Mouse (Mus musculus) cerebellum, adult 2 months (tissue): ENCODE measurements at regions not wholly inside any gene's neighbourhood (a gene's known extent, or its start where the extent isn't known, plus 50 kb on each side); places are given as distances from the start of the nearest gene placed in this dataset.

Experiments
- DNase-seq, 2 experiments: peaks; one replicate each; pipeline ENCODE4 v3.0.0; 2021
- H3K27ac ChIP-seq: fragments of 200-500 bp; 2 replicates; pipeline ENCODE4 v1.5.1; 2012; ENCODE audit warnings: low read length, control low read depth, inconsistent platforms; ENCODE audit not compliant: insufficient read depth
- H3K27me3 ChIP-seq: fragments of 200-500 bp; 2 replicates; pipeline ENCODE4 v1.6.1; 2012; ENCODE audit warnings: inconsistent platforms, mild to moderate bottlenecking, low read length, moderate library complexity; ENCODE audit not compliant: control insufficient read depth, insufficient read depth
- H3K4me1 ChIP-seq: fragments of 200-500 bp; 2 replicates; pipeline ENCODE4 v1.6.1; 2011; ENCODE audit warnings: low read length; ENCODE audit not compliant: control insufficient read depth, insufficient read depth
- H3K4me3 ChIP-seq: fragments of 200-500 bp; replicated peaks from 2 replicates; pipeline ENCODE3; 2011; ENCODE audit warnings: mild to moderate bottlenecking, low read depth, low read length, control low read depth; ENCODE audit not compliant: insufficient read depth
- CTCF ChIP-seq: fragments of 200-500 bp; IDR thresholded peaks from 2 replicates; pipeline ENCODE4 v1.5.1; 2011; ENCODE audit warnings: low read depth, mild to moderate bottlenecking, control low read depth, low read length, moderate library complexity, borderline replicate concordance; ENCODE audit not compliant: insufficient read depth
- POLR2A ChIP-seq: fragments of 200-500 bp; IDR thresholded peaks from 2 replicates; pipeline ENCODE4 v1.6.1; 2011; ENCODE audit warnings: low read length, control low read depth, borderline replicate concordance; ENCODE audit not compliant: insufficient read depth
- WGBS: fragments of 180-500 bp; shearing (Covaris S2); methylation state at CpG from one replicate; pipeline ENCODE4 v1.1.7; 2018; 5-methylcytosine and 5-hydroxymethylcytosine counted together

- 9% methylated on average over 6 of the region's 6 CpGs for WGBS
- peak; percentile 77 to 88 for DNase-seq
- H3K4me3 ChIP-seq = no peak overlapping the region
- H3K4me1 ChIP-seq = peaks cover 6% of the 10 kb centered on the region
- TF ChIP-seq POLR2A (no peak), CTCF (no peak)
- no peak overlapping the region for H3K27ac ChIP-seq
- no peaks in the 10 kb centered on the region for H3K27me3 ChIP-seq
These were observed 59.9 kb upstream of the Krr1 start for GRCm38 (mm10) chr10:111912561-111912960.

- Histone ChIP-seq H3K27ac (no peak overlapping the region), H3K27me3 (no peaks in the 10 kb centered on the region), H3K4me1 (peaks cover 6% of the 10 kb centered on the region), H3K4me3 (no peak overlapping the region)
- no peak for DNase-seq
- TF ChIP-seq POLR2A (no peak), CTCF (no peak)
- WGBS = 61% methylated on average over 20 of the region's 20 CpGs
These were observed 59.2 kb upstream of the Krr1 start for GRCm38 (mm10) chr10:111913066-111913785.

GRCm38 (mm10) chr10:111914231-111914630, 58.2 kb upstream of the Krr1 start:
- Histone ChIP-seq H3K27me3 (no peaks in the 10 kb centered on the region), H3K27ac (no peak overlapping the region), H3K4me1 (peaks cover 6% of the 10 kb centered on the region), H3K4me3 (no peak overlapping the region)
- 97% methylated on average over 4 of the region's 4 CpGs for WGBS
- no peak for DNase-seq
- no peak for TF ChIP-seq CTCF
- TF ChIP-seq POLR2A = no peak

GRCm38 (mm10) chr10:111918071-111918507, 54.4 kb upstream of the Krr1 start:
- Histone ChIP-seq H3K4me3 (no peak overlapping the region), H3K27ac (no peak overlapping the region), H3K4me1 (peaks cover 2% of the 10 kb centered on the region), H3K27me3 (no peaks in the 10 kb centered on the region)
- 70% methylated on average over 3 of the region's 3 CpGs for WGBS
- no peak for DNase-seq
- TF ChIP-seq CTCF (no peak), POLR2A (no peak)

GRCm38 (mm10) chr10:111919475-111919874, 53.0 kb upstream of the Krr1 start:
- WGBS = 87% methylated on average over 2 of the region's 2 CpGs
- no peaks in the 10 kb centered on the region for H3K4me1 ChIP-seq
- no peaks in the 10 kb centered on the region for H3K27me3 ChIP-seq
- H3K27ac ChIP-seq = no peak overlapping the region
- DNase-seq = no peak
- TF ChIP-seq POLR2A (no peak), CTCF (no peak)
- no peak overlapping the region for H3K4me3 ChIP-seq

- WGBS = 90% methylated on average over 9 of the region's 9 CpGs
- no peak overlapping the region for H3K27ac ChIP-seq
- DNase-seq = no peak
- no peaks in the 10 kb centered on the region for H3K27me3 ChIP-seq
- TF ChIP-seq CTCF (no peak), POLR2A (no peak)
- no peak overlapping the region for H3K4me3 ChIP-seq
- H3K4me1 ChIP-seq = no peaks in the 10 kb centered on the region
These were observed 51.0 kb upstream of the Krr1 start for GRCm38 (mm10) chr10:111921492-111921891.
